Comparison of ENCODE assay signal across 26 mouse cellular contexts in the genomic region with DNA sequence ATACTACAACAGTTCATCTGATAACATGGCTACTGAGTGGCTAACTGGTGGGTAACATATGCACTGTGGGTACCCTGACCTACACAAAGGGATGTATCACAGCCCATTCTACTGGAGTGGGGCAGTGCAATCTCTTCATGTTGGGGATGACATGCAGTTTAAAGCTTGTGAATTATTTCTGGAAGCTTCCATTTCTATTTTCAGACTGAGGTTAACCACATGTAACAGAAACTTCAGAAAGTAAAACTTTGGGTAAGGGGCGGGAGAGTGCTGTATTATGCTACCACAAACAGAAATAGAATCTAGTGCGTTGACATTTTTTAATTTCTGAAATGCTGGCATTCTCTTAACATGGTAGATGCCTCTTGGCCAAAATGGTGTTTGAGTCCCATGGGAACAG.
DNase-seq lines count a peak whose midpoint lies in the region; ATAC-seq and TF ChIP-seq lines count a peak whose summit lies in the region.
"Had no signal": no experiment of that assay in that cellular context is flagged by ENCODE, and none has a peak within 500 bp of the region (broad histone marks: within the 10 kb centered on the region; RNA-seq: fewer than 3 reads in every experiment).

No protein-coding gene starts in this region.

- no peaks in the 10 kb centered on the region for H3K4me1 ChIP-seq in midbrain, embryonic 11.5 days (ENCODE audit: control insufficient read depth, insufficient read depth, low read length)
- H3K4me1 ChIP-seq in midbrain, embryonic 13.5 days (replicated peaks): no peaks in the 10 kb centered on the region
- peaks cover 4 to 6% of the 10 kb centered on the region in 2 experiments; a peak in 2 of 4 replicates for H3K4me1 ChIP-seq in MEL (ENCODE audit: control insufficient read depth in 1 of 2, insufficient read depth in 2 of 2, low read length in 2 of 2)
- H3K4me1 ChIP-seq: forebrain, embryonic 10.5 days; forebrain, embryonic 13.5 days; heart, embryonic 10.5 days; heart, embryonic 13.5 days; hindbrain, embryonic 10.5 days; hindbrain, embryonic 13.5 days had no signal

- no peak overlapping the region for H3K9ac ChIP-seq in midbrain, embryonic 11.5 days (ENCODE audit: low read length)
- no peak overlapping the region for H3K9ac ChIP-seq in midbrain, embryonic 13.5 days (replicated peaks)
- no peak overlapping the region for H3K9ac ChIP-seq in MEL (ENCODE audit: control insufficient read depth, low read depth, low read length, poor library complexity, severe bottlenecking)
- H3K9ac ChIP-seq: forebrain, embryonic 13.5 days; heart, embryonic 13.5 days; hindbrain, embryonic 13.5 days had no signal

- no peak overlapping the region for H3K4me2 ChIP-seq in midbrain, embryonic 11.5 days
- no peak overlapping the region for H3K4me2 ChIP-seq in midbrain, embryonic 13.5 days (replicated peaks)
- H3K4me2 ChIP-seq: forebrain, embryonic 13.5 days; heart, embryonic 13.5 days; hindbrain, embryonic 13.5 days had no signal

- no peak overlapping the region for H3K27ac ChIP-seq in midbrain, embryonic 11.5 days (ENCODE audit: low read depth, low read length)
- H3K27ac ChIP-seq in midbrain, embryonic 13.5 days: no peak overlapping the region
- H3K27ac ChIP-seq in MEL (ENCODE audit: control insufficient read depth, low read depth, low read length): no peak overlapping the region
- H3K27ac ChIP-seq: forebrain, embryonic 10.5 days; forebrain, embryonic 13.5 days; heart, adult 2 months; heart, embryonic 10.5 days; heart, embryonic 13.5 days; hindbrain, embryonic 10.5 days; hindbrain, embryonic 13.5 days had no signal

- H3K9me3 ChIP-seq in midbrain, embryonic 11.5 days (ENCODE audit: control insufficient read depth, low read length): no peaks in the 10 kb centered on the region
- no peaks in the 10 kb centered on the region for H3K9me3 ChIP-seq in midbrain, embryonic 13.5 days
- no peaks in the 10 kb centered on the region for H3K9me3 ChIP-seq in MEL (replicated peaks; ENCODE audit: insufficient read depth, low read length)
- H3K9me3 ChIP-seq: heart, embryonic 10.5 days; hindbrain, embryonic 10.5 days had no signal

- H3K4me3 ChIP-seq in midbrain, embryonic 11.5 days (ENCODE audit: low read depth, low read length): no peak overlapping the region
- no peak overlapping the region for H3K4me3 ChIP-seq in midbrain, embryonic 13.5 days (replicated peaks)
- no peak overlapping the region for H3K4me3 ChIP-seq in MEL (ENCODE audit: control insufficient read depth in 1 of 2, insufficient read depth in 1 of 2, low read depth in 2 of 2, low read length in 2 of 2)
- H3K4me3 ChIP-seq: forebrain, embryonic 10.5 days; forebrain, embryonic 13.5 days; heart, adult 2 months; heart, embryonic 10.5 days; heart, embryonic 13.5 days; hindbrain, embryonic 10.5 days; hindbrain, embryonic 13.5 days had no signal

- TF ChIP-seq RAD21 in MEL (IDR thresholded peaks at IDR 0.05; ENCODE audit: low read depth, low read length): no peak

- no peak for ATAC-seq in midbrain, embryonic 11.5 days (ENCODE audit: low FRiP score)
- no peak for ATAC-seq in midbrain, embryonic 13.5 days
- peak; percentile 25 for ATAC-seq in inflammation-experienced regulatory T-cells, adult 6 months
- ATAC-seq: activated CD4-positive, CD25-positive, alpha-beta regulatory T cell, adult 4 months; forebrain, embryonic 13.5 days; forebrain, embryonic 16.5 days; hindbrain, embryonic 16.5 days; intestine, embryonic 16.5 days had no signal

- no peak for TF ChIP-seq POLR2A in MEL (IDR thresholded peaks at IDR 0.05; ENCODE audit: control insufficient read depth in 1 of 2, insufficient read depth in 1 of 2, low read depth in 1 of 2, low read length in 2 of 2, poor library complexity in 1 of 2)

- no peaks in the 10 kb centered on the region for H3K27me3 ChIP-seq in midbrain, embryonic 11.5 days (ENCODE audit: control insufficient read depth, insufficient read depth, low read length)
- no peaks in the 10 kb centered on the region for H3K27me3 ChIP-seq in midbrain, embryonic 13.5 days
- no peaks in the 10 kb centered on the region for H3K27me3 ChIP-seq in MEL (ENCODE audit: control insufficient read depth in 1 of 2, insufficient read depth in 2 of 2, low read length in 2 of 2)
- H3K27me3 ChIP-seq: forebrain, embryonic 13.5 days; heart, embryonic 13.5 days; hindbrain, embryonic 13.5 days had no signal

- peak; percentile 10 for DNase-seq in midbrain, embryonic 11.5 days (ENCODE audit: low spot score, missing footprints)
- peak; percentile 28 for DNase-seq in CD4-positive helper T cell, adult 2 months (ENCODE audit: low read depth, low spot score)
- DNase-seq in MEL (ENCODE audit: low read depth, low spot score): no peak
- no peak for DNase-seq in kidney, postnatal 36 days
- no peak for DNase-seq in embryo, embryonic 10 days (ENCODE audit: low spot score)
- DNase-seq in ovary, postnatal 36 days (ENCODE audit: low spot score): no peak
- DNase-seq: adrenal gland, postnatal 10 days; adrenal gland, postnatal 36 days; cerebellum, adult 18-20 months; cerebellum, adult 9-11 months; cerebellum, postnatal 25 days; gastrocnemius, postnatal 10 days; gastrocnemius, postnatal 36 days; heart, adult 2 months had no signal

- no peaks in the 10 kb centered on the region for H3K36me3 ChIP-seq in midbrain, embryonic 11.5 days (ENCODE audit: control insufficient read depth, insufficient read depth, low read length)
- no peaks in the 10 kb centered on the region for H3K36me3 ChIP-seq in midbrain, embryonic 13.5 days
- no peaks in the 10 kb centered on the region for H3K36me3 ChIP-seq in MEL (ENCODE audit: control insufficient read depth in 1 of 2, insufficient read depth in 2 of 2, low read length in 2 of 2)
- H3K36me3 ChIP-seq: forebrain, embryonic 10.5 days; heart, embryonic 10.5 days; heart, embryonic 13.5 days; hindbrain, embryonic 10.5 days; hindbrain, embryonic 13.5 days had no signal

- no peaks in the 10 kb centered on the region for H3K79me2 ChIP-seq in MEL (ENCODE audit: control insufficient read depth, insufficient read depth, low read length, poor library complexity)

- no peak for TF ChIP-seq EP300 in MEL (IDR thresholded peaks at IDR 0.05; ENCODE audit: low read depth in 1 of 2, low read length in 2 of 2)

- no peak for TF ChIP-seq CTCF in MEL (IDR thresholded peaks at IDR 0.05 in 2 of 3, conservative IDR thresholded peaks at IDR 0.05 in 1 of 3; ENCODE audit: control insufficient read depth in 1 of 3, insufficient read depth in 1 of 3, low read depth in 2 of 3, low read length in 3 of 3, poor library complexity in 1 of 3, severe bottlenecking in 1 of 3)

- WGBS in midbrain, embryonic 11.5 days: 88% methylated on average over 2 of the region's 2 CpGs
- WGBS in midbrain, embryonic 13.5 days: 90% methylated on average over 2 of the region's 2 CpGs

TF ChIP-seq in MEL, 35 proteins besides CTCF, POLR2A, EP300 and RAD21:
- TF ChIP-seq SMC3 (IDR thresholded peaks at IDR 0.05; ENCODE audit: low read depth, low read length) (no peak), MEF2A (IDR thresholded peaks at IDR 0.05; ENCODE audit: extremely low read depth, insufficient replicate concordance, low read depth, low read length, poor library complexity, severe bottlenecking) (peak; percentile 50; the same call in 1 of the 2 replicates)

Comparison
In these comparisons a context has a peak if more than half of its experiments do, and no peak if none do; other contexts are left out.
1. DNase-seq: peak in midbrain, embryonic 11.5 days (single experiment) and CD4-positive helper T cell, adult 2 months (single experiment); none in MEL (single experiment), kidney, postnatal 36 days (0 of 2), embryo, embryonic 10 days (single experiment) and ovary, postnatal 36 days (single experiment).